Mouse (Mus musculus) kidney, embryonic 15.5 days (tissue): ENCODE results near the gene Pitpna. TPM values are rescaled to one million over a fixed set of nuclear protein-coding genes. Genes with fewer than 3 reads are reported as not detected.

Experiments used
- ATAC-seq: fragments of 200-750 bp; cut with Nextera tagmentation; replicated peaks from 2 replicates; pipeline ENCODE4 v1.8.0; 2017; ENCODE audit warnings: moderate TSS enrichment; ENCODE audit not compliant: low FRiP score
- H3K27ac ChIP-seq: fragments of 300-500 bp; sonication (generic); 2 replicates; pipeline ENCODE4 v1.5.1; 2015; ENCODE audit warnings: mild to moderate bottlenecking, inconsistent platforms
- H3K27me3 ChIP-seq: fragments of 300-500 bp; sonication (generic); 2 replicates; pipeline ENCODE4 v1.6.1; 2015; ENCODE audit warnings: inconsistent platforms
- H3K36me3 ChIP-seq: fragments of 300-500 bp; sonication (generic); 2 replicates; pipeline ENCODE4 v1.6.1; 2015; ENCODE audit warnings: inconsistent platforms
- H3K4me1 ChIP-seq: fragments of 300-500 bp; sonication (generic); 2 replicates; pipeline ENCODE4 v1.6.1; 2015; ENCODE audit warnings: inconsistent platforms
- H3K4me2 ChIP-seq: fragments of 300-500 bp; sonication (generic); 2 replicates; pipeline ENCODE4 v1.6.1; 2015; ENCODE audit warnings: moderate library complexity, mild to moderate bottlenecking, inconsistent platforms
- H3K4me3 ChIP-seq: fragments of 300-500 bp; sonication (generic); replicated peaks from 2 replicates; pipeline ENCODE4 v1.5.1; 2015; ENCODE audit warnings: mild to moderate bottlenecking, inconsistent platforms
- H3K9ac ChIP-seq: fragments of 300-500 bp; sonication (generic); 2 replicates; pipeline ENCODE4 v1.6.1; 2015; ENCODE audit warnings: mild to moderate bottlenecking, inconsistent platforms
- H3K9me3 ChIP-seq: fragments of 300-500 bp; sonication (generic); replicated peaks from 2 replicates; pipeline ENCODE4 v1.6.1; 2016; ENCODE audit warnings: inconsistent platforms
- WGBS: fragments of 180-500 bp; shearing (Covaris S2); methylation state at CpG from one replicate; pipeline ENCODE4 v1.1.7; 2015; ENCODE audit warnings: mixed read lengths; 5-methylcytosine and 5-hydroxymethylcytosine counted together
- polyA plus RNA-seq: library from polyadenylated mRNA; unstranded; fragments of >200 nt; fragmentation: Nextera tagmentation; extraction: Ambion mirVana; gene quantifications from 2 replicates; pipeline ENCODE4 v1.2.1, GENCODE M21; 2015

Pitpna gene
- polyA plus RNA-seq, 1 experiment from 2014 or later: 83.5 TPM

DNA sequence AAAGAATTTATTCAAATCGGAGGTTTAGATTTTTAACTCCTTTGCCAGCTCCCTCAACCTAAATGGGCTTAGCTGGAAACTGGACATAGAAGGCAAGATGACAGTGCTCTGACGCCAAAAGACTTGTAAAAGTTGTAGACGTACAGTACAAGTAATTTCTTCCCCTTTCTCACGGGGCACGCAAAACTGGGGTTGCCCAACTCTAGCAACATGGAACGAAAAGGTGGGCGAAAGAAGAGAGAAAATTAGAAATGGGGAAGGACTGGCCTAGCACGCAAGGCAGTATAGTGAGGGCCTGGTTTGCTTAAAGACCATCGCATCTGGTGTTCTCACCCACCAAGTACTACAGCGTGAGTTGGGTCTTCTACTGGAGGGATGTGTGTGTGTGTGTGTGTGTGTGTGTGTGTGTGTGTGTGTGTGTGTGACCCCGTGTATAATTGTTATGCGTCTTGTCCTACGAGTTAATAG, 63.1 kb downstream of the Pitpna start:
- H3K4me2 ChIP-seq: peak overlapping the region; percentile 90
- peak overlapping the region; percentile 96 for H3K27ac ChIP-seq
- no peaks in the 10 kb centered on the region for H3K27me3 ChIP-seq
- WGBS: 40% methylated on average over 13 of the region's 13 CpGs
- ATAC-seq: no peak
- no peaks in the 10 kb centered on the region for H3K36me3 ChIP-seq
- peak overlapping the region; percentile 72 for H3K4me3 ChIP-seq
- no peaks in the 10 kb centered on the region for H3K9me3 ChIP-seq
- peaks cover 68% of the 10 kb centered on the region for H3K4me1 ChIP-seq
- H3K9ac ChIP-seq: peak overlapping the region; percentile 77; the same call in 1 of the 2 replicates

DNA sequence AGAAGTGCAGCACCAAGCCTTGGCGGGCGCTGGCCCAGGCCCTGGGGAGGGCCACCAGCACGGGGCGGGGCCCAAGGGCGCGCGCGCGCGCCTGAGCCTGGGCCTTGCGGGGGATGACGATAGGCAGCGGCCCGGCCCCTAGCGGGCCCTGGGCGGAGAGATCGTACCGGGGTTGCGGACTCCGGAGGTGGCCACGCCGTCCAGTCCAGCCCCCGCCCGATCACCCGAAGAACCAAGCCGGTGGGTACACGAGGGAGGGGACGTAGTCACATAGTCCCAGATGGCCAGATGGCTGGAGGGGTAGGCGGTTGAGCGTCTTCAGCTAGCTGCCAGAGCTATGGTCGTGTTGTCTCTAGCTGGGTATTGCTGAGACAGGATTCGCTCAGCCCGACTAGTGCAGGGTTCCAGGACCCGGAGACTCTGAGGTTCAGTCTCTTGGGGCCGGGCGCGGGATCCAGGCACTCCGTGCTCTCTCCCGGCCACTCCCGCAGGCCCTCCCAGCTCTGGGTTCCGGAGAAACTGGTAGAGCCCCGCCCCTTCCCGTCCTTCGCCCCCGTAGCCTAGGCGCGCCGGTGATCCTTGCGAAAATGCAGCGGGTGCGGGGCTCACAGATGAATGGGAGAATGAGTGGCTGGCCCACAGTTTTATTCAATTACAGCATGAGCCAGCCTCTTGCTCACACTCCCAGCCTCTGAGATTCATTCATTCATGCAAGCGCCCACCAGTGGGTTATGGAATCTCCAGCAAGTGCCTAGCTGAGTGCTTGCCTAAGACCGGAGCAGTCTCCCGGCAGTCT, 63.7 kb downstream of the Pitpna start:
- H3K27ac ChIP-seq: peak overlapping the region; percentile 96
- under 1% methylated on average over 53 of the region's 54 CpGs for WGBS
- peaks cover 74% of the 10 kb centered on the region for H3K4me1 ChIP-seq
- H3K27me3 ChIP-seq: no peaks in the 10 kb centered on the region
- H3K4me3 ChIP-seq: peak overlapping the region; percentile 72
- H3K4me2 ChIP-seq: peak overlapping the region; percentile 90
- H3K36me3 ChIP-seq: no peaks in the 10 kb centered on the region
- peak; percentile 63 for ATAC-seq
- peak overlapping the region; percentile 77 for H3K9ac ChIP-seq
- no peaks in the 10 kb centered on the region for H3K9me3 ChIP-seq

DNA sequence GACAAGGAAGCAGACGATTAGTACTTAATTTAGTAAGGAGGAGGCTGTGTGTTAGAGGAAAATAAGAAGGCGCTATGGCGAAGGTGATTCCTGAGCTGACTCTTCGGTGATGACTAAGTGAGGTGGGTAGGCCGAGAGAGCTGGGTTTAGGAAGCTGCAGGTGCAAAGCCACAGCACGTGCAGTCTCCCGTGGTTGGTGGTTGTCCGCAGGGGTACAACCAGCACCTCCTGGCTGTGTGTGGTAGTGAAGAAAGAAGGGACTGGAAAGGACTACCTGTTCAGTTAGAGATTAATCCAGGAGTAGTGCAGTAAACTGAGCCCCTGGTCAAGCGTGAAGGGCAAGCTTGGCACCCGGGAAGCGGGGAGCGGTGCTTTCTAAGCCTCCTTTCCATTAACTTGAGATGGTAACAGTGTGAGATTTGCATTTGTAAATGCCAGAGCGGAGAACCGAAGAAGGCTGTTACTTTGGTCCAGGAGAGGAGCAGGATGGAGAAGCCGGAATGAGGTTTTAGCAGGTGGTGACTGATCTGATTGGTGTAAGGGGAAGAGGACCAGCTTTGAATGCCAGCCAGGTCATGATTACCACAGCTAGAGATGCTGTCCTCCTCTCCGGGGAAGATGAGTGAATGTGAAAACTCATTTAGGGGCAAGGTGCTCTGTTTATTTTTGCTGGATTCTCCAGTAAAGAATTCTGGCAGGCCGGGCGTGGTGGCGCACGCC, 64.5 kb downstream of the Pitpna start:
- Histone ChIP-seq H3K4me3 (peak overlapping the region; percentile 72), H3K4me1 (peaks cover 82% of the 10 kb centered on the region), H3K27ac (peak overlapping the region; percentile 96), H3K27me3 (no peaks in the 10 kb centered on the region), H3K36me3 (no peaks in the 10 kb centered on the region; the same call in 1 of the 2 replicates), H3K4me2 (peak overlapping the region; percentile 90), H3K9me3 (no peaks in the 10 kb centered on the region), H3K9ac (peak overlapping the region; percentile 77)
- peak; percentile 16; the same call in 1 of the 2 replicates for ATAC-seq
- WGBS: 23% methylated on average over 20 of the region's 20 CpGs

- H3K4me1 ChIP-seq: peaks cover 82% of the 10 kb centered on the region
- H3K9ac ChIP-seq: peak overlapping the region; percentile 31; the same call in 1 of the 2 replicates
- ATAC-seq: no peak
Observed at GRCm38 (mm10) chr11:75652942-75653684, 65.2 kb downstream of the Pitpna start.

DNA sequence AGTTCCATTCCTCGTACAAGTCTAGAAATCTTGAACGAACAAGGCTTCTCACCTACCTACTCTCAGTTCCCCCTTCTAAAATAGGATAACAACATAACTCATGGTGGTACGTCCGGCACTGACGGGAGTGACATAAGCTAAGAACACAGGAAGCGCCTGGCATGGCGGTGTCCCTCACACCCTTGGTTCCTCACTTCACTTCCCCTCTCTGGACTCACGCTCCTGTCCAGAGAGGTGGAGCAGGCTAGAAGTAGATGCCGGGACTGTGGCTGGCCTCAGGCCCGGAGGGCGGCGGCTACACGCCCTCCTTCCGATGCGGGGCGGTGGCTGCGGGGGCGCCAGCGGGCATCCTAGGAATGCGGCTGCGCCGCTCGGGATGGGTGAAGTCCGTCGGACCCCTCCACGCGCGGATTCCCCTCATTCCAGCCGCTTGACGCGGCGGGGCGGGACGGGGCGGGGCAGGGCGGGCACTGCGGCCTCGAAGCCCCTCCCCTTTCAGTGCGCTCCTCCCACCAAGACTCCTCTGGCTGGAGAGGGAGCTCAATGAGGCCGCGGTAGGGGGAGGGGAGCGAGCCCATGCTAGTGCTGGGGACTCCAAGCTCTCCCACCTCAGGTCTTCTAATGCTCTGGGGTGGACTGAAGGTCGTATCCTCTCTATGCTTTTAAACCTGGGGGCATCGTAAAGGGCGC, 66.0 kb downstream of the Pitpna start:
- no peaks in the 10 kb centered on the region for H3K9me3 ChIP-seq
- WGBS: under 1% methylated on average over 42 of the region's 45 CpGs
- peak overlapping the region; percentile 31; the same call in 1 of the 2 replicates for H3K9ac ChIP-seq
- peak overlapping the region; percentile 90 for H3K4me2 ChIP-seq
- no peaks in the 10 kb centered on the region for H3K27me3 ChIP-seq
- H3K27ac ChIP-seq: peak overlapping the region; percentile 96
- peak; percentile 65 for ATAC-seq
- peaks cover 82% of the 10 kb centered on the region for H3K4me1 ChIP-seq
- H3K36me3 ChIP-seq: peaks cover 13% of the 10 kb centered on the region
- H3K4me3 ChIP-seq: peak overlapping the region; percentile 72

More at GRCm38 (mm10) chr11:75652942-75653684, 65.2 kb downstream of the Pitpna start:
- peaks cover 5% of the 10 kb centered on the region for H3K36me3 ChIP-seq
- H3K4me3 ChIP-seq: peak overlapping the region; percentile 72
- peak overlapping the region; percentile 96 for H3K27ac ChIP-seq
- H3K27me3 ChIP-seq: no peaks in the 10 kb centered on the region
- H3K9me3 ChIP-seq: no peaks in the 10 kb centered on the region
- peak overlapping the region; percentile 90 for H3K4me2 ChIP-seq
- 28% methylated on average over 14 of the region's 14 CpGs for WGBS

DNA sequence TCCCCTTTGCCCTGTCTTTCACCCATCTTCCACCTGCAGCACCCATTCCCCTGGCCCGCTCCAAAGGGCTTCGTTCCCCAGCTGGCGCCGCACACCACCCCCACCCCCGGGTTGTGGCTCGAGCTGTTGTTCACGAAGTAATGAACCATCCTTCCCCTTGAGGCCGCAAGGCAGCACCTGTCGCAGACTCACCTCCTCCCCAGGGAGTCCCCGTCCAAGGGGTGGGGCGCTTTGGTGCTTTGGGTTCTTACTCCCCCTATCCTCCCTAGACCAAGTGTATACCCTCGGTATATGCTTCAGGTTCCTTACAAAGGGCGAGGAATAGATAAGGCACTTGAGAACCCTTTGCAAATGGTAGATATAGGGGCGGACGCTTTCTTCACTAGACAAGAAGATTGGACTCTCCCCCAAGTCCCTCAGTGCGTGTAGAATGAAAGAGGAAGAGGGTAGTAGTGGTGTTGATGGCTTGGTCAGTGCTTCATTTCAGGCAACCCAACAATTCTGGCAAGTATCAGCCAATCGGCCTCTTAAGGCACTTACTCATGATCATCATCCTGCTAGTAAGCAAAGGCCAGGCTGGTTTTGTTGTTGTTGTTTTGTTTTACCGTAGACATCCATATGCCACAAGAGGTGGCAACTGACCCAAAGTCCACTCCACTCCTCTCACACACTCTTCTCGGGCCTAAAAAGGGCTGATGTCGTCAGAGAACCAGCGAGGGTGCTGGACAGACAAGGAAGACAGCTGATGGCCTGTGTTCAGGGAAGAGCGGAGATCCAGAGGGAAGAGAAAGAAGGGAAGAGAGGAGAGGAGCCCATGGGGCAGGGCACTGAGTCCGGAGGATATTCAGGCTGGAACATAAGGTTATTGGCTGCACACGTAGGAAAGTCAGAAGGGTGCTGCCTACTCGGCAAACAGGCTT, 66.8 kb downstream of the Pitpna start:
- peak overlapping the region; percentile 72 for H3K4me3 ChIP-seq
- H3K9ac ChIP-seq: 0 out of 2 replicates have a peak overlapping the region, but pooled peaks have one; percentile 22
- no peak for ATAC-seq
- H3K27ac ChIP-seq: peak overlapping the region; percentile 96
- H3K4me1 ChIP-seq: peaks cover 75% of the 10 kb centered on the region
- WGBS: 48% methylated on average over 25 of the region's 25 CpGs
- H3K9me3 ChIP-seq: no peaks in the 10 kb centered on the region
- peak overlapping the region; percentile 90 for H3K4me2 ChIP-seq
- H3K36me3 ChIP-seq: peaks cover 21% of the 10 kb centered on the region
- H3K27me3 ChIP-seq: no peaks in the 10 kb centered on the region

DNA sequence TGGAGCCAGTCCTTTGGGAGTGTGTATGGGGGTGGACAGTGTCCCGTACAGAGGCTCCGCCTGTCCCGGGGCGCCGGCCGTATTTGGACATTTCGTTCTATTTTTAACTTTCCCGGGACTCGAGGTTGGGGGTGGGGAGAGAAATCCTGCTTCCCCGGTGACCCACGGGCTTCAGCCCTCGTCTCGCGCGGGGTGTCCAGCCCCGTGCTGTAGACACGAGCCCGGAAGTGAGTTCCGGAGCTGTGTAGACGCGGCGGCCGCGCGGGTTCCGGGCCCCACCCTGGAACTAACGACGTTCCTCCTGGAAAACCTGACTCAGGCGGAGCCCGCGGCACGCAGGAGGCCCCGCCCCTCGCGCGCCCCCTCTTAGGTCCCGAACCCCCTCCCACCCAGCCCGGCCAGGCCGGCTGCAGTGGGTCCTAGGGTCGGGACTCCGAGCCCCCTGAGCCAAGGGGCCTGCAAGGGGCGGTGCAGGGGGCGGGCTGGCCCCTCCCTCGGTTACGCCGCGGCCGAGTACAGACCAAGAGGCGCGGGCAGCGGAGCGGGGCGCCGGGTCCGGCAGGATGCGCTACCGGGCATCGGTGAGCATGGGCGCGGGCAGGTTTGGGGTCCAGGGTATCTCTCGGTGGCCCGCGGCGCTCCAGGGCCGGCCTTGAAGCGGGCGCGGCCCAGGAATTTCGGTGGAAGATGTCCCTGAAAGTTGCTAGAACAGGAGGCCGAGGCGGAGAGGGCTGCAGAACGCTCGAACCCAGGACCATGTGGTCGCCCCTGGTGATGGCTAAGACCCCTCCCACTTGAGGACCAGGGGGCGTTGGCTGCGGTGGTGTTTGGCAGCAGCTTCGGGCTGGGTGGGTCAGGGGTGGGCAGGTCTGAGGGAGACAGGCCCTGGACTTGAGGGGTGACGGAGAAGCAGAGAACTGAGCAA, 68.0 kb downstream of the Pitpna start:
- Histone ChIP-seq H3K4me3 (peak overlapping the region; percentile 72), H3K27me3 (no peaks in the 10 kb centered on the region), H3K4me2 (peak overlapping the region; percentile 90), H3K36me3 (peaks cover 32% of the 10 kb centered on the region), H3K9ac (peak overlapping the region; percentile 62), H3K4me1 (peaks cover 65% of the 10 kb centered on the region), H3K9me3 (no peaks in the 10 kb centered on the region), H3K27ac (peak overlapping the region; percentile 96)
- under 1% methylated on average over 76 of the region's 78 CpGs for WGBS
- peak; percentile 44 for ATAC-seq

DNA sequence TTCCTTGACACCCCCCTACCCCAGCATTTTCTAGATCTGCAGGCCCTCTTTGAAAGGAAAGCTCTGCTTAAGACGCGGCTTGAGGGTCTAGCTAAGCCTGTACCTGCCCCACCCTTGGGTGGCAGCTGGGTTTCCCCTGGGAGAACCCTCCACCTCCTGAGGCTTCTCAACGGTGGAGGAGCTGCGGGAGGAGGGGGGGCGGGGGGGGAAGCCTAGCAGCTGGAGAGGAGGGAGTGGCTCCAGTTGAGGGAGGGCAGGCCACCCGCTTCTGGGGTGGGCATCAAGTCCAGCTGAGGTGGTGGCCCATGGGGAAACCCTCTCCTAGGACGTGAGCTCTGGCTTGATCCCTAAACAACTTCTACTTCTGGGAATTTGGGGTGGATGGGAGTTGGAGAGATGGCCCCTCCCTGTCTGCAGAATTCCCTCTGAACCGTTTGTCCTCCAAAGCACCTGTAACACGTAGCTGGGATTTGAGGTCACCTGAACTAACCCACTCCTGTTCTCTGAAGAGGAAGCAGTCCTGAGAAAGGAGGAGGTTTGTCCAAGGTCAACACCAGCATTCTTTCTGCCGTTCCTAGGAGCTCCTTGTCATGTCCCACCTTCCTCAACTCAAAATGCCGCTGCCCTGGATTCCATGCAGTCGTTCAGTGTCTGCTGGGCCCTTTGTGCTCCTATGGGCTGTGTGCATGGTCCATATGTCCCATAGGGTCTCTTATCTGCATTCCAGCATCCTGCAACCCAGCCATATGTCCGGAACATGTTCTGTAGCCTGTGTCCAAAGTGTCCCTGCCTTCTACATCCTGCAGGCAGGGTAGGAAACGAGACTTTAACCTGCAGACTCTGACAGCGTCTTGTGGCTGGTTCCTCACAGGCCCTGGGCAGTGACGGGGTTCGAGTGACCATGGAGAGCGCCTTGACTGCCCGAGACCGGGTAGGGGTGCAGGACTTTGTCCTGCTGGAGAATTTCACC, 69.0 kb downstream of the Pitpna start:
- 57% methylated on average over 19 of the region's 20 CpGs for WGBS
- no peak for ATAC-seq
- H3K9me3 ChIP-seq: no peaks in the 10 kb centered on the region
- H3K4me2 ChIP-seq: peak overlapping the region; percentile 90
- H3K27ac ChIP-seq: peak overlapping the region; percentile 96
- peaks cover 55% of the 10 kb centered on the region for H3K4me1 ChIP-seq
- H3K27me3 ChIP-seq: no peaks in the 10 kb centered on the region
- H3K36me3 ChIP-seq: peaks cover 42% of the 10 kb centered on the region
- H3K9ac ChIP-seq: peak overlapping the region; percentile 62
- peak overlapping the region; percentile 72 for H3K4me3 ChIP-seq

DNA sequence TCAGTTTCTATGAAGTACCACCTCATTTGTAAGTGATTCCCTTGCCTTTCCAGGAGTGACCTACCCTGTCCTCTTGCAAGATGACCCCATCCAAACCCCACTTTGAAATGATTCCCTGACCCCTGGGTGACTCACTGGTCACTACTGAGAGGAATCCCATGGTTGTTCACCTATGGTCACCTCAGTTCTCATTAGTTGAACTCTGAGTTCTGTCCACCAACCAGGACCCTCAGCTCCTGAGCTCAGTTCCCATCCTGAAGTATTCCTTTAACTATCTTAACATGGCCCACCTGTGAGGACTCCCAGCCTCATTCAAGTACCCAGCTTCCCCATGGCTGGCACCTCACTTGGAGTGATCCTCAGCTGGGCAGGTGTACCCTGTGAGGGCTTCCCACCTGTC, 69.9 kb downstream of the Pitpna start:
- no peak for ATAC-seq
- peaks cover 46% of the 10 kb centered on the region for H3K4me1 ChIP-seq
- H3K9me3 ChIP-seq: no peaks in the 10 kb centered on the region
- no peak overlapping the region for H3K4me2 ChIP-seq
- H3K27ac ChIP-seq: no peak overlapping the region
- no peak overlapping the region for H3K9ac ChIP-seq
- no peaks in the 10 kb centered on the region for H3K27me3 ChIP-seq
- H3K4me3 ChIP-seq: no peak overlapping the region
- peaks cover 52% of the 10 kb centered on the region for H3K36me3 ChIP-seq
